Mouse (Mus musculus) hindbrain, embryonic 16.5 days (tissue): ENCODE data around the gene Prss23. TPM values are rescaled to one million over a fixed set of nuclear protein-coding genes. Genes with fewer than 3 reads are reported as not detected.

ENCODE experiments used
- ATAC-seq: fragments of 200-750 bp; cut with Nextera tagmentation; 2 replicates; pipeline ENCODE4 v1.8.0; 2017; ENCODE audit warnings: moderate TSS enrichment, moderate library complexity
- H3K27ac ChIP-seq: fragments of 300-500 bp; sonication (generic); 2 replicates; pipeline ENCODE4 v1.5.1; 2014; ENCODE audit warnings: low read depth, mild to moderate bottlenecking, control low read depth, low read length, moderate library complexity
- H3K27me3 ChIP-seq: fragments of 300-500 bp; sonication (generic); replicated peaks from 2 replicates; pipeline ENCODE4 v1.6.1; 2014; ENCODE audit warnings: low read length; ENCODE audit not compliant: control insufficient read depth, insufficient read depth
- H3K36me3 ChIP-seq: fragments of 300-500 bp; sonication (generic); 2 replicates; pipeline ENCODE4 v1.6.1; 2014; ENCODE audit warnings: mild to moderate bottlenecking, low read length, moderate library complexity, mixed read lengths; ENCODE audit not compliant: control insufficient read depth, insufficient read depth
- H3K4me1 ChIP-seq: fragments of 300-500 bp; sonication (generic); 2 replicates; pipeline ENCODE4 v1.6.1; 2014; ENCODE audit warnings: low read depth, low read length; ENCODE audit not compliant: control insufficient read depth, insufficient read depth
- H3K4me2 ChIP-seq: fragments of 300-500 bp; sonication (generic); 2 replicates; pipeline ENCODE4 v1.6.1; 2014; ENCODE audit warnings: mild to moderate bottlenecking, low read length, control low read depth, moderate library complexity
- H3K4me3 ChIP-seq: fragments of 300-500 bp; sonication (generic); 2 replicates; pipeline ENCODE4 v1.5.1; 2014; ENCODE audit warnings: mild to moderate bottlenecking, low read length, control low read depth, moderate library complexity
- H3K9ac ChIP-seq: fragments of 300-500 bp; sonication (generic); 2 replicates; pipeline ENCODE4 v1.6.1; 2014; ENCODE audit warnings: low read depth, mild to moderate bottlenecking, control low read depth, low read length, moderate library complexity
- H3K9me3 ChIP-seq: fragments of 300-500 bp; sonication (generic); 2 replicates; pipeline ENCODE4 v1.6.1; 2014; ENCODE audit warnings: mild to moderate bottlenecking, low read length, moderate library complexity; ENCODE audit not compliant: control insufficient read depth
- WGBS: fragments of 180-500 bp; shearing (Covaris S2); extraction: QIAGEN DNeasy Blood & Tissue Kit; methylation state at CpG from one replicate; pipeline ENCODE4 v1.1.7; 2014; 5-methylcytosine and 5-hydroxymethylcytosine counted together
- polyA plus RNA-seq: library from polyadenylated mRNA; unstranded; fragments of >200 nt; fragmentation: Nextera tagmentation; extraction: Ambion mirVana; gene quantifications from 2 replicates; pipeline ENCODE4 v1.2.1, GENCODE M21; 2015

Prss23 gene
- polyA plus RNA-seq, 1 experiment from 2014 or later: 17.7 TPM

DNA sequence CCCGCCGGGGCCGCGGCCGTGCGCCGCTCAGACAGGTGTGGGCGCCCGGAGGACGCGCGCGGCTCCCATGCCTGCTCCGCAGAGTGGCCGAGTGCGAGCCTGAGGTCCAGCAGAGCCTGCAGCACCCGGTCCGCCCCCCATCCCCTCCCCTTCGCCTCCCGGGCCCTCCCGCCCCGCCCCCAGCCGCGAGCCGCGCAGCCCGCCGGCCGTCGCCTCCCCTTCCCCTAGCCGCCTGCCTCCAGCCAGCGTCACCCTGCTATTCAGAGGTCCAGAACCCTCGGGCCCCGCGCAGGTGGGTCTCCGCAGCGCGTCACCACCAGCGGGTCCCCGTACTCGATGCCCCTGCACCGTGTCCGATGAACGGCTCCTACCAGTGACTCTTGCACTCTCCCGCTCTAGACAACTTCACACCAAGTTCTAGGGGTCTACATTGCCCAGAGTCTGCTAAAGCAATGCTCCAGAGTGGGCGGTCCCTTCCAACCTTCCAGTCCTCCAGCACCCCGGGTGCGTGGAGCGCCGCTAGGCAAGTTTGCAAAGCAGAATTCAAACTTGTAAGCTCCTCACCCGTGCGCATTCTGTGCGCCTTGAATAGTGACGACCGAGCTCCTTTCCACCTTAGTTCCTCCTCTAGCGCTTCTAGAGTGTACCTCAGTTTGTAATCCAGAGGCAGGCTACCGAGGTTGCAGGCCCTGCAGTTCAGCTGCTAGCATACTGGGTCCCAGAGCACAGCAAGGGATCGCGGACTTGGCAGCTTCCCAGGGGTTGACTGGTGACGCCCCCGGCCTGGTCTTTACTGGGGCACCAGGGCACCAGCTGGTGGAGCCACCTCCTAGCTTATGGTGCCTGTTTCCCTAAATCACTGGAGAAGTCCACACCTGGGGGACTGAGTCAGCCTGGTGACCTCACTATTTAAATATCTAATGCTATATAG is 9.3 kb downstream of the Prss23 start:
- peaks cover 10% of the 10 kb centered on the region for H3K4me1 ChIP-seq
- H3K9me3 ChIP-seq: no peaks in the 10 kb centered on the region
- no peaks in the 10 kb centered on the region; the same call in 1 of the 2 replicates for H3K27me3 ChIP-seq
- H3K9ac ChIP-seq: peak overlapping the region; percentile 76
- H3K27ac ChIP-seq: peak overlapping the region; percentile 59
- peak overlapping the region; percentile 99 for H3K4me2 ChIP-seq
- peak; percentile 88 for ATAC-seq
- under 1% methylated on average over 38 of the region's 61 CpGs for whole genome bisulfite sequencing
- no peaks in the 10 kb centered on the region for H3K36me3 ChIP-seq
- peak overlapping the region; percentile 70 for H3K4me3 ChIP-seq

DNA sequence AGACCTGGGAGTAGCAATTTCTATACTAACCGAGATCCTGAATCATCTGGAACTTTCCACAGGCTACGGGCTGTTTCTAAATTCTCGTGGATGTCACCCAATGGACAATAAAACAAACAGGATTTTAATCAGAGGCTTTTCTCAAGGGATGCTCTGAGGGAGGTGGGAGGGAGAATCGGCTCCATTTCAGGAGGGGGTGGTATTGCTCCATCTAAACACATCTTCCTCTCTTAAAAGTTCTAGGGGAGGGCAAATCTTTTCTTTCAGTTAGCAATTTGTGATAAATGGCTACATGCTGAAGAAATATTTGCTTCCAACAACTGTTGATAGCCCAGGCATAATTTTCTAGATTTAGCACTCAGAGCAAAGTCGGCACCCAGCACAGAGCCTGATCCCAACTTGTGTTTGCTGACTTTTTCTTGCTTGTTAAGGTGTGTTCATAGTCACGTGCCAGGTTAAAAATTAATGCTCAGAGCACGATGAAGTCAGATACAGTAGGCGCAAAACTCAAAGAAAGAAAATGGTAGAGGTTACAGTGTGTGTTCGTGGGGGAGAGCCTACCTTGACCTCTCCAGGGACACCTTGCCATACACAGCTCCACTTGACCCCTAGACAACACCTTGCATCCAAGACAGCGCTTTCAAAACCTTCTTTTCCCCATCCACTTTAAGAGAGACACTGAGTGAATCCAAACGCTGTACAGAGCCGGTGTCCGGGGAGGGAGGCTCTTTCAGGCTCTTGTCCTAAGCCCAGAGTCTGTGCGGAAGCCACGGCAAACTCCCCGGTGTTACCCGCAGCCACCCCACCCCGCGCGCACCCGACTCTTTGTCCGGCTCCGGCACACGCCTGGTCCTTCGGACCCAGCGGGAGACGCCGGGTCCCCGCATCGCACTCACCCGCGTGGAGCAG is 10.2 kb downstream of the Prss23 start:
- Histone ChIP-seq H3K9me3 (no peaks in the 10 kb centered on the region), H3K27me3 (no peaks in the 10 kb centered on the region; the same call in 1 of the 2 replicates), H3K9ac (peak overlapping the region; percentile 76), H3K4me2 (peak overlapping the region; percentile 99), H3K36me3 (no peaks in the 10 kb centered on the region), H3K4me1 (peaks cover 10% of the 10 kb centered on the region), H3K4me3 (peak overlapping the region; percentile 70), H3K27ac (peak overlapping the region; percentile 59; the same call in 1 of the 2 replicates)
- peak; percentile 75 for ATAC-seq
- WGBS: 6% methylated on average over 31 of the region's 32 CpGs

DNA sequence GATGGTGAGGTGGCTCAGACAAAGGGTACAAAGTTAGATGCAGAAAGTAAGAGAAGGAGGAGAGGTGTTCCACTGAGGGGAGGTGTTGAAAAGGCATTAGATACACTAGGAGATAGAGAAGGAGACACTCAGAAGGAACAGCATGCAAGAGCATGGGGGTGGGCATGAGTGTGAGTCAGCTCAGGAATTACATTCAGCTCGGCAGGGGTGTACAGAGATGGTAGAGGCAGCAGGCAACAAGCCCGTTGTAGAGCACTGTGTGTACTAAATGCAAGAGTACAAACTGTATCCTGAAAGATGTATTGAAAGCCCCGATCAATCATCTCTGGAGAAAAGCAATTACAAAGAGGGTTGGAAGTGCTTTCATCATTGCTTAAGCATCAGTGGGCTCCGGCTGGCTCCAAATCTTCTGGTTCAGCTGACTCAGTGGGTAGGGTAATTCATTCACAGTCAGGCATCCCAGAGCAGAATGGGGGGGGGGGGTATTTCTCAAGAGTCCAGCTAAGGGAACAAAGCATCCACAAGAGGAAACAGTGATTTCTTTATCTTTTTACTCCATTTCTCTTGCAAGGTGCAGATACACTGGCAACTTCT is 15.0 kb downstream of the Prss23 start:
- 24% methylated on average over 4 of the region's 4 CpGs for WGBS
- Histone ChIP-seq H3K4me3 (no peak overlapping the region), H3K27me3 (no peaks in the 10 kb centered on the region; the same call in 1 of the 2 replicates), H3K4me2 (no peak overlapping the region), H3K9ac (no peak overlapping the region), H3K4me1 (peaks cover 6% of the 10 kb centered on the region), H3K36me3 (no peaks in the 10 kb centered on the region), H3K9me3 (no peaks in the 10 kb centered on the region), H3K27ac (no peak overlapping the region)
- peak; percentile 62; the same call in 1 of the 2 replicates for ATAC-seq

DNA sequence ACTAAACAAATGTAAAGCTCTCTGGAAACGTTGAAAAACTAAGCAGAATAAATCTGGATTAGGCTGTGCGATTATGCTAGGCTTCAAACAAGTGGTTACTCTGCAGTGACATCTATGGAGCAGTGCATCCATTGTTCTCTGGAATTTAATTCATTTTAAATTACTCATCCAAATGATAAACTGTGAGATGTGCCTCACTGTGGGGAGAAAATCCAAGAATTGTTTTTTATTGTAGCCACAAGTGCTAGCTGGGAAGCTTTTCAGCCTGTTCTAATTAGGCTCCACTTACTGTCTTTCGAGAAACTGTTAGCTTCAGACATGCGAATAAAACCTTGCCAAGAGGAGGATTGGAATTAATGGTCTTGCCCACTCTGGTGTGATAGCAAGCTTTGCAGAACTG is 18.3 kb downstream of the Prss23 start:
- ATAC-seq: no peak
- Histone ChIP-seq H3K4me1 (no peaks in the 10 kb centered on the region), H3K27ac (no peak overlapping the region), H3K4me3 (no peak overlapping the region), H3K4me2 (no peak overlapping the region), H3K36me3 (no peaks in the 10 kb centered on the region), H3K27me3 (no peaks in the 10 kb centered on the region), H3K9ac (no peak overlapping the region), H3K9me3 (no peaks in the 10 kb centered on the region)
- WGBS: 55% methylated on average over 4 of the region's 4 CpGs

DNA sequence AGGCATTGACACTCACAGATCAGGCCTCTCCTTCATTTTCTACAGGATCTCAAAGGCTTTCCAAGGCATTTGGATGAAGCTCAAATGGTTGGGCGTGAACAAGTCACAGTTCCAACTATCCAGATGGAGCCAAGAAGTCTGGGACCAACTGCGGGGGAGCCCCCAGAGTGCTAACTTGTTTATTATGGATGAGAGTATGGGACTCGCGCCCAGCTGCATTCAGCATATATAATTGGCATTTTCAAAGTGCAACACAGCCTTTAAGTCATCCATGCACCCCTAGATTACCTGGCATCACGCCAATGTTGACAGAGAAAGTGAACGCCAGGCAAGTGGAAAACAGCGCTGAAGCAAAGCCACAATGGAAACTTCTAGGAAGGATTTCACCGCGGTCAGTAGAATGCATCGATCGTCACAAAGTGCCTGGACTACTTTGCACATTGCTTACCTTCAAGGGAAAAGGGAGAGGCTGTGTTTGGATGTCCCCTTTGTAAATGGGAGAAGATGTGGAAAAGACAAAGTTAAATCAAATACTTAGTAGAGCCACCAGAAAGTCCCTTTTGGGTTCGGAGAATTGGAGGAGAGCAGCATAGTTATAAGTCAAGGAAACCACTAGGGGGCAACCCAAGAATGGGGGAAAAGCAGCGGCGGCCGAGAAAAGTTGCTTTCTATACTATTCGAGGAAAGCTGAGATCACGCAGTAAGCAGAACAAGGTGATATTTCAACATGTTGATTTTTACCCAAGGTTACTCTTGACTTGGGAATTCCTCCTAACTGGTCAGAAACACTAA is 27.3 kb downstream of the Prss23 start:
- Histone ChIP-seq H3K36me3 (no peaks in the 10 kb centered on the region), H3K4me3 (0 out of 2 replicates have a peak overlapping the region, but pooled peaks have one; percentile 10), H3K4me2 (peak overlapping the region; percentile 47), H3K27ac (peak overlapping the region; percentile 48; the same call in 1 of the 2 replicates), H3K9me3 (no peaks in the 10 kb centered on the region), H3K9ac (no peak overlapping the region), H3K27me3 (no peaks in the 10 kb centered on the region), H3K4me1 (peaks cover 13% of the 10 kb centered on the region)
- peak; percentile 90 for ATAC-seq
- WGBS: 22% methylated on average over 17 of the region's 17 CpGs

DNA sequence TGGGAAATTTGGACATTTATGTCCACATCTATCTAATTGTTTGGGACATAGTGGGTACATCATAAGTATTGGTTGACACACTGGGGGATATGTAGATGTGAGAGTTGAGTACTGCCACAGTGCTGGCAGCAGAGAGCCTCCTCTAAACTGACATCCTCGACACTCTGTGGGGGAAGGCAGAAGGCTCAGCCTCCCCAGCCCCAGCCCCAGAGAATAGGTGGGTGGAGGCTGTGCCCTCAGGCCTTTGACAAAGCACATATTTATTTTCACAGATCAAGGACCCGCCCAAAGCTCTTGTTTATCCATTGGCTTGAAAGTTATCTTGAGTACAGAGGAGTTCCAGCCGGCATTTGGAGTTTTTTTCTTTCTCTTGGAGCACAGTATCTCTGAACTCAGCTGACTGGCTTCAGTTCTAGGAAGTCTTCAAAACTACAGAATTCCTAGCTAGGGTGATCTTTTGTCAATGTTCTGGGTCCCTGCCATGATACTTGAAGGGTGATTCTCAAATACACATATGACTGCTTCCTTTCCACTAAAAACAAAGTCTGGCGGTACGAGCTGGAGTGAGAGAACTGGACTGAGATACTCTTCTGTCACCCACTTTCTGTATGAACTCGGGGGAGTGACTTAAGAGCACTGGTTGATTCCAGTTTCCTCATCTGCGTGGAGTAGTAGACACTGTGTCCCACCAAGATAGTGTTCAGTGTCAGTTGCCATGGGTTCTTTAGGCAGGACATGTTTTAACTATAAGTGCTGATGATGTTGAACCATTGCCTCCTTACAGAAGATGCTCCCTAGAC is 43.0 kb downstream of the Prss23 start:
- no peaks in the 10 kb centered on the region for H3K27me3 ChIP-seq
- no peak overlapping the region for H3K9ac ChIP-seq
- 73% methylated on average over 7 of the region's 7 CpGs for WGBS
- no peak overlapping the region for H3K4me2 ChIP-seq
- no peak for ATAC-seq
- H3K4me3 ChIP-seq: no peak overlapping the region
- H3K9me3 ChIP-seq: no peaks in the 10 kb centered on the region; the same call in 1 of the 2 replicates
- H3K36me3 ChIP-seq: no peaks in the 10 kb centered on the region
- no peaks in the 10 kb centered on the region for H3K4me1 ChIP-seq
- no peak overlapping the region for H3K27ac ChIP-seq

DNA sequence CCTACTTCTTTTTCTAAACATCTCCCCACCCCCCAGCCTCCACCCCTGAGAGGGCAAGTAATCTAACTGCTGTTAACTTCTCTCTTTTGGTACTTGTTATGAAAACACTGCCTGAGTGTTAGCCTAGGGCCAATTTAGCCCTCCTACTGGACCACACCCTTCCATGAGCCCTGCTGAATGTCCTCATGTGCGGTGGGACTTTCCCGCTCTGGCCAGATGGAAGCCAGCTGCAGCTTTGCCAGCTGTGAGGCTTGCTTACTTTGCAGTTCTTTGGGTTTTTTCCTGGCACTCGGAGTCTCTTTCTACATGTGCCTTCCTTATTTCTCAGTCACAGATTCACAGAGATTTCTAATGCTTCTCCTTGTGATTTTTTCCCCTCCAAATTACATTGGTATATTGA is 45.3 kb downstream of the Prss23 start:
- Histone ChIP-seq H3K4me1 (no peaks in the 10 kb centered on the region), H3K36me3 (no peaks in the 10 kb centered on the region), H3K4me3 (no peak overlapping the region), H3K4me2 (no peak overlapping the region), H3K27ac (no peak overlapping the region), H3K9me3 (no peaks in the 10 kb centered on the region), H3K27me3 (no peaks in the 10 kb centered on the region), H3K9ac (no peak overlapping the region)
- 68% methylated on average over 3 of the region's 3 CpGs for WGBS
- ATAC-seq: no peak

DNA sequence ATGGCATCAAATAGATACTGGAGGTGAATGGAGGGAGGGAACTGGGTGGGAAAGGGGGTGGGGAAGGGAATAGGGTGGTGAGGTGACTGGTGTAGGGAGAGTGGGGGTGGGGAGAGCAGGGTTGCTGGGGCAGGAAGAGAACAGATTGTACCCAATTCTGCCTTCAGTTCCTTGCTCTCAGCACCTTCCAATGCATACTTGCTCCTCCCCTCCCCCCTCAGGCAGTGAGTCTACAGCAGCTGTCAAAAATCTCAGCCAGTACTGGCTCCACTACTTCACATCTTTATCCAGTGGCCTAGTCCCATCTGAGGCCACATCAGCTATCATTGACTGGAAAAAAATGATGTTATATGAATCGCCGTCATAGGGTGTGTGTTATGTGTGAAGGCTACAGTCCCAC is 48.5 kb downstream of the Prss23 start:
- H3K27ac ChIP-seq: no peak overlapping the region
- no peaks in the 10 kb centered on the region for H3K4me1 ChIP-seq
- H3K9ac ChIP-seq: no peak overlapping the region
- no peaks in the 10 kb centered on the region for H3K27me3 ChIP-seq
- WGBS: 91% methylated on average over 2 of the region's 2 CpGs
- no peak overlapping the region for H3K4me3 ChIP-seq
- no peak; the same call in 1 of the 2 replicates for ATAC-seq
- H3K4me2 ChIP-seq: no peak overlapping the region
- H3K36me3 ChIP-seq: no peaks in the 10 kb centered on the region
- H3K9me3 ChIP-seq: no peaks in the 10 kb centered on the region
